Mouse (Mus musculus) spleen, adult 18-20 months (tissue): ENCODE measurements around the gene Rasgrp2.

Experiments
- DNase-seq, 2 experiments: peaks; one replicate each; pipeline ENCODE4 v3.0.0; 2022; ENCODE audit warnings: mixed read lengths in 2 of 2

The Rasgrp2 gene

DNA sequence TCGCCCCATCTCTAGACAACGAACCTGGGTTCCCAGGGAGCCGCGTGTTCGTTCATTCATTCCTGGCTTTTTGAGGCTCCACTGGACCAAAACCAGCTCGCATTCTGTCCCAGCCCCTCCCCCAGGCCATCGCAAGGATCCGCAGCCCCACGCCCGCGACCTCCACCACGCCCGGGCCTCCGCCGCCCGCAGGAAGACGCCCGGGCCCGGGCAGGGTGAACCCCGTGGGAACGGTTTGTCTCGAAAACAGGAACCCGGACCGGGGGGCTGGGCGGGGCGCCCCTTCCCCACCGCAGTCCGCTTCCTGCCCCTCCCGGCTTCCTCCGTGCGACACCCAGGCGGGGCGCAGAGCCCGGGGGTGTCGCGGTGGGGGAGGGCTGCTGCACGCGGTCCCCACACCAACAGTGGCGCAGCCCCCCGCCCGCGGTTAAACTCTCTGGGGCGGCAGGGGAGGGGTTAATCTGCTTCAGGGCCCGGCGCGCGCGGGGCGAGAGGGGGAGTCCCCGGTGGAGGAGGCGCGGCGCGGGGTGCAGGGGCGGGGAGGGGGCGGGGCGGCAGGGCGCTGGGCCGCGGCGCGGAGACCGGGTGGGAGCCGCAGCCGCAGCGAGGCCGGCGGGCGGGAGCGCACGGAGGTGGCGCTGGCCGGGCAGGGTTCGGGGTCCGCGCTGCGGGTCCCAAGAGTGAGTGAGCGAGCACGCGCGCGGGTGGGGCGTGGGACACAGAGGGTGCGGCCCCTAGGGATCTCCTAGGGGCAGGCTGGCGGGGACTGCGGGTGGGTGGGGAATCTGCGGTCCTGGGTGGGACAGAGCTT lies at the start of gene Rasgrp2:
Rasgrp2 (plus strand) TSS at position 56 of the 811 bp plus-strand sequence.
- peak; percentile 92 to 96 for DNase-seq

DNA sequence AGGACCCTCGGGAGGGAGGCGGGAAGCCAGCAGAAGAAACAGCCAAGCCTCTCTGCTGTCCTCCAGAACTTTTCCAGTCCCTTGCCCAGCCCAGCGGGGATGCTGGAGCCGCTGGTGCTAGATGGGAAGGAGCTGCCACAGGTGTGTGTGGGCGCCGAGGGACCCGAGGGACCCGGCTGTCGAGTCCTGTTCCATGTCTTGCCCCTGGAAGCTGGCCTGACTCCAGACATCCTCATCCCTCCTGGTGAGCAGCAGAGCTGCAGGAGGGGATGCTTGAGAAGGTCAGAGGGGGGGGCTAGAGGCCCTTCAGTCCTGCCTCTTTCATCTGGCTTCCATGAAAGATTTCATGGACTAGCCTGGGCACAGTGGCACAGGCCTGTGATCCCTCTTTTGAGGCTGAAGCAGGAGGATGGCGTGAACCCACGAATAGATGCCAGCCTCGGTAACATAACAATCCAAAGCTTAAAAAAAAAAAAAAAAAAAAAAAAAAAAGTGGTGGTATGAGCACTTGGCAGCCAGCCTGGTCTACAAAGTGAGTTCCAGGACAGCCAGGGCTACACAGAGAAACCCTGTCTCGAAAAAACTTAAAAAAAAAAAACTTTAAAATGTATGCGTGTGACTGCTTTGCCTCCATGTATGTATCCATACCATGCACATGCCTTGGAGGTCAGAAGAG lies 47.6 kb upstream of the Rasgrp2 start:
- DNase-seq = no peak

DNA sequence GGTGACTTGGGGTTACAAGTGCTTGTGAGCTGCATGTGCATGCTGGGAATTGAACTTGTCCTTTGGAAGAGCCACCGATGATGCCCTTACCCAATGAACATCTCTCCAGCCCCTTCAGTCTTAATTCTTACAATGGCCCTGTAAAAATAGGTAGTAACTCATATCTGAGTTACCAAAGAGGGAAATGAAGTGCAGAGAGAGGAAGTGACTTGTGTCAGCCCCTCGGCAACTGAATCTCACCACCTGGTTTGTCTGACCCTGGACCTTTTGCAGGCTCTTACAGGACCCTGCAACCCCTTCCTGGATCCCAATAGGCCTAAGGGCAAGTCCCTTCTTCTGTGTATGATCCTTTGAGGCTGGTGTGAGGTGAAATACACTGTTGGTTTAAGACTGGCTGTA lies 47.0 kb upstream of the Rasgrp2 start:
- no peak for DNase-seq

DNA sequence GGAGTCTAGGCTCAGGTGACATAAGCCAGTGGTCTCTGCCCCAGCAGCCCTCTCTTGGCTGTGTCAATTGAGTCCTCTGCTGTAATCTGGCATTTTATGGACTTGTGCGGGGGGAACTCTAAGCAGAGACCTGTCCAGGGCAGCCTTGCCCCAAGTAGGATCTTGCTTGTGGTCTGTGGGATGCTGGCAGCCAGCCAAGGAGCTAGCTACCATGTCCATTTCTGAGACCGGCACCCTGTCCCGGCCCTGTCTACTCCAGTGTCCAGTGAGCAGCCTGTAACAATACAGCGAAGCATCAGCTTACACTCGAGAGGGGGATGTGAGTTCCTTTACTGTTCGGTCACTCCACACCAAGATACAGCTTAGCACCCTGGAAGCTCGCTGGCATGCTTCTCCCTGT lies 45.1 kb upstream of the Rasgrp2 start:
- no peak for DNase-seq

DNA sequence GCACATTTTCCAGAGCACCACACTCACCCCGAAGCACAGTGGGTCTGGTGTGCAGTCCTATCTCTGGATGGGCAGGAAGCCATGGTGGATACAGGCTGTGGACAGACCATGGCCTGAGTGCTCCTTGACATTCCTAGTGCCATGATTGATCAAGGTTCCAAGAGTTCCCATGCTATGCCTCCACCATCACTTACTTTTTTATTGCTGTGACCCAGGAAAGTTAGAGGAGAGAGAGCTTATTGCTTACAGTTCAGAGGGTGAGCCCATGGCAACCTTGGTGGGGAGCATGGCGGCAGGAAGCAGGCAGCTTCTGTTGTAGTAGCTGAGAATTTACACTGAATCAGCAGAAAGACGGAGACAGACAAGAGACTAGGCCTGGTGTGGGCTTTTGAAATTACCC lies 37.8 kb upstream of the Rasgrp2 start:
- DNase-seq = no peak

DNA sequence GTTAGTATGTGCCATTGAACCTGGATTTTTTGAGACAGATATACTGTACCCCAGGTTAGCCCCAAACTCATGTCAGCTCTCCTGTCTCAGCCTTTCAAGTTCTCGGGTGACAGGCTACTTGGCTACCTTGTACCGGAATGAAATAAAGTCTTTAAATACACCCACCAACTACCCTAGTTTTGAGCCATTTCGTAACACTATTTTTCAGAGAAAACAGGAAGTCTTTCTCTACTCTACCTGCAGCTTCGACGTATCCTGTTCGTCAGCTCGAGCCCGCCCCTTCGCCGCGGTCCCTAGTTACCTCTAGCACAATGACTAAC lies 36.1 kb upstream of the Rasgrp2 start:
- no peak for DNase-seq

DNA sequence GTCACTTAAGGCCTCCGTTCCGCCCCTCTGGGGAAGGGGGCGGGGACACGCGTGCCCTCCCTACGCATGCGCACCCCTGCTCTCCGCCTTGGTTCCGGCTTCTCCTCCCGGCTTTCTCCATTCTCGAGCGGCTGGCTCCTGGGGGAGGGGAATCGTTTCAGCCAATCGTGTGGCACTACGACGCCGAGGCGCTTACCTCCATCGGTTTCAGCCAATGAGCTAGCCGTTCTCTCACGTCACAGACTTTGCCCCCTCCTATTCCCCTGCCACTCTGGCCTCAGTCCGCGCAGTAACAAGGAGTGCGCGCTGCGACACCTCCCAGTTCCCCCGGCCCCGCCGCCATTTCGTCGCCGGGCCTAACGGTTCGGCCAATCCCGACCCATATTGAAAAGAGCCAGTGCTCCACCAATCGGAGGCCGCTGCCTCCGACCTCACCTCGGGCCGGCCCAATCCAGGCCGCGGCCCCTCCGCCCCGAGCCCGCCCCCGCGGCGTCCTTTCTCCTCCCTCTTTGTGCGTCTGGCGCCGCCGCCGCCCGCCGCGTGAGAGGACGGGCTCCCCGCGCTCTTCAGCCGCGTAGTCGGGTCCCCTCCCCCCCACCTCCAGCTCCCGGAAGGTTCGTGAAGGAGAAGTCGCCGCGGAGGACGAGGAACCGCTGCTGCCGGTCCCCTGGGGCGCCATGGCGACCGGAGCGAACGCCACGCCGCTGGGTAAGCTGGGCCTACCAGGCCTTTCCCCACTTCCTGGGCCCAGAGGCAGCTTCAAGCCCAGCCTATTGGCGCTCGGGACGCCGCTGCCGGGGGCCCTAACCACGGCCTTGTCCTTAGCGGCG lies 35.5 kb upstream of the Rasgrp2 start, which contains the start of gene Sf1:
Sf1 (plus strand) TSS at position 280 of the 830 bp plus-strand sequence.
- peak; percentile 99 to 100 for DNase-seq

DNA sequence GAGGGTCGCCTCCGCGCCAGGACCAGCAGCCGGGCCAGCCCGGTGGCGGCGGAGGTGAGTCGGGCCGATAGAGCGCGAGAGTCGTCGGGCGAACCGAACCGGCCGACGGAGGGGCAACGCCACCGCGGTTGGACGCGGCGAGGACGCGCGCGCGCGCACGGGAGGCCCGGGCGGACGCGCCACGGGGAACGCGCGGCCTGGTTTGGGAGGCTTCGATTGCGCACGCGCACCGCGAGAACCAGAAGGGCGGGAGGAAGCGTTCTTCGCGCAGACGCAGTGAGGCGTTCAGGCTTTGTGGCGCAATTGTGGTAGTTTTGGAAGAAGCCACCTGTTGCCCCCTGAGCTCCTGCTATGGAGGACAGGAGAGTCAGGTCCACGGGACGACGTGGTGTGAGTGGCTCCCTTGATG lies 34.8 kb upstream of the Rasgrp2 start:
- peak; percentile 87 to 91 for DNase-seq

DNA sequence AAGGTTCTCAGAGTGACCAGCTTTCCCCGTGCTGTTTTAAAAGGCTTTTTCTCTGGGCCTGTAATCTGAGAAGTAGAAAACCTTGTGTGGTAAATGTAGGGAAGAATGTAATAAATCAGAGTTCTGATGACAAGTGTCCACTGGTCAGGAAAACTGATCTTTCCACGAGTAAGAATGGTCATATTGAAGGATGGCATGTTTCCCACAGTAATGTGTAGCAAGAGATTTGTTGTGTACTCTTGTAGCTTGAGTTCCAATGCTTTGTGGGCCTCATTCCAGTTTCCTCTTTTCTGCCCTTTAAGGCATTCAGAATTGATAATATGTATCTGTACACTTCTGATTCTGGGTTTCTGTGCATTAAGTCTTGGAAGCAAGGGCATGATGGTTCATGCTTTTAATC lies 34.3 kb upstream of the Rasgrp2 start:
- no peak for DNase-seq

DNA sequence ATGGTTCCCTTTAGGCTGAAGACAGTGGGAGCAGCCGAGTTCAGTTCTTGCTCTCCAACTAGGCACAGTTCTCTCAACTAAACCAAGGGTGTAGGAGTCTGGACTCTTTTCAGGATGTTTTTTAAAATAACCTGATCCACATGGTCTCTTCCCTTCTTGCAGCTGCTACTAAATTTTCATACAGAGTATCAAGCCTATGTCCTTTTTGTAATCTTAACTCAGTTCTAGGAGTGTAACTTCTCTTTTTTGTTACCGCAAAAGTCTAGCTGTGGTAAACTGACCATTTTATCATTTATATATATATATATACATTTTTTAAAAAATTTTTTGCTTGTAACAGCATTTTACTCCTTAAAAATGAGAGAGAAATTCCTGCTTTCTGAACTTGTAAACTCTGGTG lies 29.0 kb upstream of the Rasgrp2 start:
- DNase-seq = no peak

DNA sequence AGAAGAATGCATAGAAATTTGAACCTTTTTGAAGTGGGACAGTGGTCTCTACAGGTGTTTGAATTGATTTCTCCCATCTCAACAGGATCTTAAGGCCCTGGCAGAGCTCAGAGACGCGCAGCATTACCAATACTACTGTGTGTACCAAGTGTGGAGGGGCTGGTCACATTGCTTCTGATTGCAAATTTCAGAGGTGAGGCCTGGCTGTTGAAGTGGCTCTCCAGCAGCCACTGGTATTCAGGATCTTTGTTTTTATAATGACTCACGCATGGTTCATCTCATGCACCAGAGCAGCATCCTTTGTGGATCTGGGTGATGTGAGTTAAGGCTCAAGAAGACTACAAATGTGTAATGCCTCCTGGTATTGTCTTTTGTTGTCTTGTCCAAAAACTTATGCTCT lies 26.7 kb upstream of the Rasgrp2 start:
- no peak for DNase-seq

DNA sequence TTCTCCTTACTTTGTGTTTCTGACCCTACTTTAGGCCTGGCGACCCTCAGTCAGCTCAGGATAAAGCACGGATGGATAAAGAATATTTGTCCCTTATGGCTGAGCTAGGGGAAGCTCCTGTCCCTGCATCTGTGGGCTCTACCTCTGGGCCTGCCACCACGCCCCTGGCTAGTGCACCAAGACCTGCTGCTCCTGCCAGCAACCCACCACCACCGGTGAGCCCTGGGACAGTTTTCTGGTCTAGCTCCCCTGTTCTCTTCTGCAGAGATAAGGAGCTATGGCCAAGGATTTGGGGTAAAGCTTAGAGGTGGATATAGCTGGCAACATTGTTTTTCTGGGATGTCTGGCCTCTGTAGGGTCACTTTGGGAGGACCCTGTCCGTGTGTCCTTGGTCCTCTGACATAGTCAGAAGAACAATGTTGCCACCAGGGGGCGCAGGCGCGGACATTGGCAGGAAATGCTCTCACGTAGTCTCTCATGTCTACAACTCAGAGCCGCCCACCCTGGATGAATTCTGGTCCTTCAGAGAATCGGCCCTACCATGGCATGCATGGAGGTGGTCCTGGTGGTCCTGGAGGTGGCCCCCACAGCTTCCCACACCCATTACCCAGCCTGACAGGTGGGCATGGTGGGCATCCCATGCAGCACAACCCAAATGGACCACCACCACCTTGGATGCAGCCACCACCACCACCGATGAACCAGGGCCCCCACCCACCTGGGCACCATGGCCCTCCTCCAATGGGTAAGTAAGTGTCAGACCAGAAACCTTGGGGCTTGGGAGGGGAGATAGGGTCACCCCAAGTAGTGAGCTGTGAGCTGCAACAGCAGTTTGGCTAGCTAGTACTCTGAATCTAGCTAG lies 25.4 kb upstream of the Rasgrp2 start:
- DNase-seq = peak; percentile 64 to 89

DNA sequence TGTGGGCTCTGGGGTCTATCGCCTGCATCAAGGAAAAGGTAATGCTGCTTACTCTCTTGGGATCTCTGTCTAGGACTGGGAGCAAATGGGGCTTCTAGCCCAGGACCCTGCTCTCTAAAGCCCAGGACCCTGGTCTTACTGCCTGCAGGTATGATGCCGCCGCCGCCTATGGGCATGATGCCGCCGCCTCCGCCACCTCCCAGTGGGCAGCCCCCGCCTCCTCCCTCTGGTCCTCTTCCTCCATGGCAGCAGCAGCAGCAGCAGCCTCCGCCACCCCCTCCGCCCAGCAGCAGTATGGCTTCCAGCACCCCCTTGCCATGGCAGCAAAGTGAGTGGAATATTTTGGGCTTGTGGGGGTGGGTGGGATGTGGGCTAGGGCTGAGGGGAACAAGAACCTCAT lies 24.6 kb upstream of the Rasgrp2 start:
- no peak for DNase-seq

DNA sequence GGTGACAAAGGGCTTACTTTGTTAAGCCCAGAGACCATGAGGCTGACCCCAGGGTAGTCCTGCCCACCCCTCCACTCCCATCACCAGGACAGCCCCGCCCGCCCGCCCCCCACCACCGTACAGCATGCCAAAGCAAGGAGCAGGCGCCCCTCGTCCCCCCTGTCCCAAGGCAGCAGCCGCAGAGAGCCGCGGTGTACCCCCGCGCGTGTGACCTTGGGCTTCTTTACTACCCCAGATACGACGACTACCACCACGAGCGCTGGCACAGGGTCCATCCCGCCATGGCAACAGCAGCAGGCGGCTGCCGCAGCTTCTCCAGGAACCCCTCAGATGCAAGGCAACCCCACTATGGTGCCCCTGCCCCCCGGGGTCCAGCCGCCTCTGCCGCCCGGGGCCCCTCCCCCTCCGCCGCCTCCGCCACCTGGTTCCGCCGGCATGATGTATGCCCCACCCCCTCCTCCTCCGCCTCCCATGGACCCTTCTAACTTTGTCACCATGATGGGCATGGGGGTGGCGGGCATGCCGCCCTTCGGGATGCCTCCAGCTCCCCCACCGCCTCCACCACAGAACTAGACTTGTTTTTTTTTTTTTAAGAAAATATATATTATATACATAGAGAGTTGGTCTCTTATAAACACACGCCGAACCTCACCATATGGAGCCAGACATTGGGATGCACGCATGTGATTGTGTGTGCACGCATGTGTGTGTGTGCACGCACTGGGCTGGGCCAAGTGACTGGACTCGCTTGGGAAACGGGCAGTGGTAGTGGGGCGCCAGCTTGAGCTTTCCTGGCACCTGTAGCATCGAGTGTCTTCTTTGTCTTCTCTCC lies 23.5 kb upstream of the Rasgrp2 start:
- DNase-seq = no peak

DNA sequence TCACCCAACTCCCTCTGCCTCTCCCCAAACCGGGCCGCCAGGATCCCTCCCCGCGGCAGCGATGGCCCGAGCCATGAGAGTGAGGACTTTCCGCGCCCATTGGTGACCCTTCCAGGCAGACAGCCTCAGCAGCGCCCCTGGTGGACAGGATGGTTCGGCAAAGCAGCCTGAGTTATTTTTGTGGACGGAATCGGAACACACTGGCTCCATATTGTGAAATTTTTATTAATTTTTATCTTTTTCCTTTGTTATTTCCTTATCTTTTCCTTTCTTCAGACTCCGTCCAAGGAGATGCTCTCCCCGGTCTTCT lies 22.9 kb upstream of the Rasgrp2 start:
- DNase-seq = peak in 1 of 2 experiments; percentile 40

DNA sequence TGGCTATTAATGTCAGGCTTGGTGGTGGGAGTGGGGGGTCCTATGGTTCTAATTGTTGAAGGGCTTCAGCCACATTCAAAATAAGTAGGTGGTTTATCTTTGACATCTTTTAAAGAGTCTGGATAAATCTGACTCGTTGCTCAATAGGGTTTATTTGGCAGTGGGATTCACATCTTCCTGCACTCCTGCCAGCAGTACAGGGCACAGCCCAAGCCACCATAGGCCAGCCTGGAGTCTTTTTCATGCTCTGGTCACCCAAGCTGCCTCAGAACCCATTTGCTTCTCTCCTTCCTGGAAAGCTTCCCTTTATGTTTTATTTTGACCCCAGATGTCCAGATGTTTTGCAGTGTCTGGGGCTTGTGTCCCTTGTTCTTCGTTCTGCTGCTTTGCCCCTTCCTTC lies 22.5 kb upstream of the Rasgrp2 start:
- DNase-seq = no peak

DNA sequence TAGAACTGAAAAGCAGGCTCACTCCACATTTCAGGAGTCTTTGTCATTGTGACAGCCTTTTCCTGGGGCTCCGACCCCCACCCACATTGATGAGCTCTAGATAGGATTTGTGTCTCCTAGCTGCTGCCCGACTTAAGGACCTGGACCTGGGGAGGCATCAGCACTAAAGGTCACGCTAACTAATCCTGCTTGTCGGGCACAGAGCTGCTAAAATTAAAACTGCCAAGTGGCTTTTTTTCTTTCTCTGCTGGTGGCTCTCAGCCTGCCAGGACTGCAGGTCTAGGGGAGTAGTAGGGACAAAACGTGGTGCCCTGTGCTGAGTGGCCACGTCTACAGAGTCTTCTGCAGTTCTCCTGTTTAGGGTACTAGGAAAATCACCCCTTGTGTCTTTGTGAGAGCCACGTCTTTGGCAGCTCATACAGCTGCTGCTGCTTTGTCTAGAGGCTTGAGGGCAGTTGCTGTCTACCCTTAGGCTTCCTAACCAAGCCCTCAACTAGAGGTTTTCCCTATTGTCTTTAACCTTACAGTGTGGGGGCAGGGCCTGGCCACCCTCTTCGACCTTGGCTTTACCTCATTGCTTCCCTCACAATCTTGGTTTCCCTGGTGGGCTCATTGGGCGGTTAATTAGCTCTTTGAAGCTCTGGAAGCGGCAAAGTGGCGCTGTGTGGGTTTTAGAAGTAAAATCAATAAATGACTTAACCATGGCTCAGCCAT lies 21.7 kb upstream of the Rasgrp2 start:
- no peak for DNase-seq

DNA sequence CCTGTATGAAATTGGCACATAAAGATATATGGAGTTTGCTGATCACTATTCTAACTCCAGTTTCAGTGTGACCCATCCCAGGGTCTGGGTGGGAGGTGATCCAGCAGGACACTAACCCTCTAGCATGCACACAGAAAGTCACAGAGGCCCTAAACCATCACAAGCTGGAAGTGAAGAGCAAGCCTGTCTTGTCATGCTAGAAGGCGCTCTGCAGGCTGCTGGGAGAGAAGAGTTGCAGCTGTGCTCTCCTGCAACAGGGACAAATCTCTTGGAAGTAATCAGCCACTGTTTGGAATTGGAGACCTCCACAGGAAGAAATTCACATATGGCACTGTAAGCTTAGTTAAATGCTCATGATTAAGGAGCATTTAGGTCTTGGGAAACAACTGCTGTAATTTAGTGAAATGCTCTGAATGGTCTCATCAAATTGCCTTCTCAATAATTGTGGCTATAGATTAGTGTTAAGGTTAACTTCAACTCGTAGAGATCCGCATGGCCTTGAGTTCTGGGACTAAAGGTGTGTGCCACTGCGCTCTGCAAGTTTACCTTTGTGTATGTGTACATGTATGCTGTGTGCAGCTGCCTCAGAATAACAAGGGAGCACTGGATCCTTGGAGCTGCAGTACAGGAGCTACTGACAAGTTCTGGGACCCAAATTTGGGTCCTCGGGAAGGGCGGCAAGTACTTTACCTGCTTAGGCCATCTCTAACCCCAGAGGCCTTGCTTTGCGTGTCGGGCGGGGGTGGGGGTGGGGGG lies 18.6 kb upstream of the Rasgrp2 start:
- no peak for DNase-seq

DNA sequence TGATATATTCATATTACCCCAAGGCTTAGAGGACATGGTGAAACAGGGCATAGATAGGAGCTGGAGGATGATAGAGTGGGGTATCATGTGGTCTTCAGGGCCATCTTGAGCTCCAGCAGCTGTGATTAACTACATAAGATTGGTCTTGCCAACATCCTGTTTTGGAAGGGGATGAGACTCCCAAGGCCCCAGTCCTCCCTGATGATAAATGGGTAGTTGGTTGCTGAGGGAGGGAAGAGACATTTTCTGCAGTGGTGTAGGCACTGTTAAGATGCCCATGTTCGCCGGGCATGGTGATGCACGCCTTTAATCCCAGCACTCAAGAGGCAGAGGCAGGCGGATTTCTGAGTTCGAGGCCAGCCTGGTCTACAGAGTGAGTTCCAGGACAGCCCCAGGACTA lies 17.9 kb upstream of the Rasgrp2 start:
- no peak for DNase-seq

DNA sequence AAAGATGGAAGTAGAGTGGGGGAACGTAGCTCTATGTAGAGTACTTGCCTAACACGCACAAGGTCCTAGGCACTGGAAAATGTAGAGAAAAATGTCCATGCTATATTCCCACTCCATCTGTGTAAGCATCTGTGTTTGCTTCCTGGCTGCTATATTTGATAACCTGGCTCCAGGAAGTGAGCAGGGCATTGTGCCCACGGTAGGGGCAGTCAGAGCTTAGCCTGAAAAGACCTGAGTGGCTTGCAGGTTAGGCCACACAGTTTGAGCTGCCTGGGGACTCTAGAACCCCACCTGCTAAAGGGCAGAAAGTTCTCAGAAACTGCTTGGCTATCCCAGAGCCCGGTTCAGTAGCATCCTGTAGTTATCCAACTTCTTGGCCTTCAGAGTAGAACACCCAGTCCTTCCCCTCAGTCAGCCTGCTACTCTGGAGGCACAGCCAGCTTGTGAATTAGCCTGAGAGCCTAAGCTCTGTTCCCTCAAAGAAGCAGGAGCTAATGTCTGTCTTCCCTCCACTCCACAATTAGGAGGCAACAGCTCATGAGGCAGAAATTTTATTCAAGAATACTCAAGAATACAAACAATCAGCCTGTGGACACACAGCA lies 16.7 kb upstream of the Rasgrp2 start:
- no peak for DNase-seq
